Mouse (Mus musculus) heart, adult 2 months (tissue): ENCODE measurements around the gene Scaf4. TPM values are rescaled to one million over a fixed set of nuclear protein-coding genes. Genes with fewer than 3 reads are reported as not detected.
A peak's percentile ranks its signal among the peaks of the same experiment; 100 is the strongest.

ENCODE experiments used
- DNase-seq, 2 experiments: peaks; one replicate each; pipeline ENCODE4 v3.0.0; 2021
- H3K27ac ChIP-seq: fragments of 200-600 bp; 2 replicates; pipeline ENCODE4 v1.8.1; 2022
- H3K27me3 ChIP-seq: fragments of 200-500 bp; 2 replicates; pipeline ENCODE4 v1.6.1; 2012; ENCODE audit warnings: mild to moderate bottlenecking, low read length, inconsistent platforms, mixed read lengths; ENCODE audit not compliant: control insufficient read depth, insufficient read depth
- H3K36me3 ChIP-seq: fragments of 200-500 bp; 2 replicates; pipeline ENCODE4 v1.6.1; 2012; ENCODE audit warnings: low read length, inconsistent platforms; ENCODE audit not compliant: control insufficient read depth, insufficient read depth
- H3K4me1 ChIP-seq: fragments of 200-500 bp; 2 replicates; pipeline ENCODE4 v1.6.1; 2011; ENCODE audit warnings: low read length; ENCODE audit not compliant: control insufficient read depth, insufficient read depth
- H3K4me3 ChIP-seq: fragments of 200-600 bp; 2 replicates; pipeline ENCODE4 v1.8.1; 2022
- H3K79me2 ChIP-seq: fragments of 200-500 bp; replicated peaks from 2 replicates; pipeline ENCODE4 v1.6.1; 2012; ENCODE audit warnings: mild to moderate bottlenecking, inconsistent platforms, low read length, moderate library complexity, mixed read lengths; ENCODE audit not compliant: control insufficient read depth, insufficient read depth
- H3K9ac ChIP-seq: fragments of 200-500 bp; 2 replicates; pipeline ENCODE4 v1.6.1; 2012; ENCODE audit warnings: low read depth, mild to moderate bottlenecking, control low read depth, inconsistent platforms, low read length, mixed read lengths
- CTCF ChIP-seq: fragments of 200-600 bp; IDR thresholded peaks from 2 replicates; pipeline ENCODE4 v1.8.1; 2022; ENCODE audit warnings: antibody characterized with exemption, mild to moderate bottlenecking, moderate library complexity
- EP300 ChIP-seq: fragments of 200-500 bp; IDR thresholded peaks from 2 replicates; pipeline ENCODE4 v1.6.1; 2011; ENCODE audit warnings: low read depth, low read length, control low read depth; ENCODE audit not compliant: insufficient read depth
- POLR2A ChIP-seq: fragments of 200-500 bp; IDR thresholded peaks from 2 replicates; pipeline ENCODE4 v1.6.1; 2011; ENCODE audit warnings: mild to moderate bottlenecking, low read depth, low read length, control low read depth; ENCODE audit not compliant: insufficient read depth
- WGBS: fragments of 180-500 bp; shearing (Covaris S2); methylation state at CpG from one replicate; pipeline ENCODE4 v1.1.7; 2018; 5-methylcytosine and 5-hydroxymethylcytosine counted together
- intact Hi-C: fragments of 180-260 bp; cut with DNase I; formaldehyde crosslinking; loops from one replicate; pipeline ENCODE4 v1.15.1; 2025
- polyA plus RNA-seq: library from polyadenylated mRNA; depleted of rRNA; stranded (reverse); fragments of >200 nt; gene quantifications from 2 replicates; pipeline ENCODE4 v1.2.3, GENCODE M21; 2012
- total RNA-seq, 2 experiments: library from RNA; stranded (reverse); gene quantifications; 2 replicates each; pipeline ENCODE4 v1.2.3; 2021

Gene Scaf4
- total and polyA plus RNA-seq, 3 experiments, result 17.8 to 19.9 (median 18.8) TPM

GRCm38 (mm10) chr16:90283266-90283904 is 918 bp downstream of the Scaf4 start:
- peak overlapping the region; percentile 88 for H3K27ac ChIP-seq
- H3K4me3 ChIP-seq, result peak overlapping the region; percentile 98
- peak in 1 of 2 experiments; percentile 67 for DNase-seq
- no peaks in the 10 kb centered on the region for H3K27me3 ChIP-seq
- H3K79me2 ChIP-seq, result peaks cover 8% of the 10 kb centered on the region
- H3K36me3 ChIP-seq, result peaks cover 16% of the 10 kb centered on the region
- peaks cover 21% of the 10 kb centered on the region for H3K4me1 ChIP-seq
- WGBS, result under 1% methylated on average over 52 of the region's 53 CpGs
- intact Hi-C loops, result loop anchor here (5.0 kb wide), 1 partner anchor 86 kb away; no protein-coding TSS in a partner anchor
- TF ChIP-seq POLR2A, result peak; percentile 28; the same call in 1 of the 2 replicates
- no peak for TF ChIP-seq EP300
- H3K9ac ChIP-seq, result peak overlapping the region; percentile 99

GRCm38 (mm10) chr16:90282620-90283265 is 1.6 kb downstream of the Scaf4 start:
- no peak for DNase-seq
- TF ChIP-seq POLR2A (no peak), CTCF (no peak), EP300 (no peak)
- peak overlapping the region; percentile 99 for H3K9ac ChIP-seq
- H3K27ac ChIP-seq, result peak overlapping the region; percentile 88
- H3K79me2 ChIP-seq, result peaks cover 8% of the 10 kb centered on the region
- H3K36me3 ChIP-seq, result peaks cover 16% of the 10 kb centered on the region
- intact Hi-C loops, result loop anchor here (5.0 kb wide), 1 partner anchor 85 kb away; no protein-coding TSS in a partner anchor
- H3K4me3 ChIP-seq, result peak overlapping the region; percentile 98
- no peaks in the 10 kb centered on the region for H3K27me3 ChIP-seq
- H3K4me1 ChIP-seq, result peaks cover 21% of the 10 kb centered on the region
- 29% methylated on average over 14 of the region's 14 CpGs for WGBS

- WGBS, result 77% methylated on average over 9 of the region's 9 CpGs
- DNase-seq, result no peak
- Histone ChIP-seq H3K36me3 (peaks cover 20% of the 10 kb centered on the region), H3K27ac (no peak overlapping the region), H3K27me3 (no peaks in the 10 kb centered on the region), H3K79me2 (peaks cover 10% of the 10 kb centered on the region), H3K4me1 (peaks cover 22% of the 10 kb centered on the region), H3K4me3 (no peak overlapping the region), H3K9ac (no peak overlapping the region)
- no peak for TF ChIP-seq EP300
- no peak for TF ChIP-seq POLR2A
- no peak for TF ChIP-seq CTCF
- intact Hi-C loops, result loop anchor here (5.0 kb wide), 1 partner anchor 84 kb away; no protein-coding TSS in a partner anchor
Measured at GRCm38 (mm10) chr16:90281406-90281805, 2.9 kb downstream of the Scaf4 start.

GRCm38 (mm10) chr16:90280989-90281388 is 3.3 kb downstream of the Scaf4 start:
- intact Hi-C loops, result loop anchor here (5.0 kb wide), 1 partner anchor 84 kb away; no protein-coding TSS in a partner anchor
- peaks cover 10% of the 10 kb centered on the region for H3K79me2 ChIP-seq
- no peak overlapping the region for H3K27ac ChIP-seq
- no peak overlapping the region for H3K4me3 ChIP-seq
- H3K27me3 ChIP-seq, result no peaks in the 10 kb centered on the region
- H3K9ac ChIP-seq, result no peak overlapping the region
- 42% methylated on average over 5 of the region's 5 CpGs for WGBS
- DNase-seq, result no peak
- H3K36me3 ChIP-seq, result peaks cover 22% of the 10 kb centered on the region
- no peak for TF ChIP-seq CTCF
- peaks cover 22% of the 10 kb centered on the region for H3K4me1 ChIP-seq

GRCm38 (mm10) chr16:90280515-90280914 is 3.8 kb downstream of the Scaf4 start:
- TF ChIP-seq CTCF, result no peak
- TF ChIP-seq POLR2A, result no peak
- TF ChIP-seq EP300, result no peak
- H3K27me3 ChIP-seq, result no peaks in the 10 kb centered on the region
- no peak overlapping the region for H3K27ac ChIP-seq
- intact Hi-C loops, result loop anchor here (5.0 kb wide), 1 partner anchor 83 kb away; no protein-coding TSS in a partner anchor
- peaks cover 25% of the 10 kb centered on the region for H3K36me3 ChIP-seq
- H3K9ac ChIP-seq, result no peak overlapping the region
- peaks cover 12% of the 10 kb centered on the region for H3K79me2 ChIP-seq
- H3K4me3 ChIP-seq, result no peak overlapping the region
- no peak for DNase-seq
- WGBS, result 61% methylated on average over 2 of the region's 2 CpGs
- H3K4me1 ChIP-seq, result peaks cover 25% of the 10 kb centered on the region

GRCm38 (mm10) chr16:90279058-90279457 is 5.2 kb downstream of the Scaf4 start:
- TF ChIP-seq EP300 (no peak), POLR2A (no peak), CTCF (no peak)
- Histone ChIP-seq H3K79me2 (peaks cover 13% of the 10 kb centered on the region), H3K27ac (peak overlapping the region; percentile 13; the same call in 1 of the 2 replicates), H3K4me1 (peaks cover 25% of the 10 kb centered on the region), H3K27me3 (no peaks in the 10 kb centered on the region), H3K9ac (peak overlapping the region; percentile 48), H3K36me3 (peaks cover 25% of the 10 kb centered on the region), H3K4me3 (no peak overlapping the region)
- WGBS, result 18% methylated on average over 6 of the region's 6 CpGs
- no peak for DNase-seq
- intact Hi-C loops, result no loop called here
